Mouse (Mus musculus) kidney, embryonic 16.5 days (tissue): ENCODE measurements around the gene N4bp1. TPM values are rescaled to one million over a fixed set of nuclear protein-coding genes. Genes with fewer than 3 reads are reported as not detected.

ENCODE experiments used
- ATAC-seq: fragments of 200-750 bp; cut with Nextera tagmentation; 2 replicates; pipeline ENCODE4 v1.8.0; 2017; ENCODE audit warnings: moderate TSS enrichment; ENCODE audit not compliant: low FRiP score, low TSS enrichment
- H3K27ac ChIP-seq: fragments of 300-500 bp; sonication (generic); 2 replicates; pipeline ENCODE4 v1.5.1; 2014; ENCODE audit warnings: low read length
- H3K27me3 ChIP-seq: fragments of 300-500 bp; sonication (generic); 2 replicates; pipeline ENCODE4 v1.6.1; 2014; ENCODE audit warnings: low read length, control low read depth, mixed read lengths; ENCODE audit not compliant: insufficient read depth
- H3K36me3 ChIP-seq: fragments of 300-500 bp; sonication (generic); 2 replicates; pipeline ENCODE4 v1.6.1; 2014; ENCODE audit warnings: low read length, control low read depth, mixed read lengths; ENCODE audit not compliant: insufficient read depth
- H3K4me1 ChIP-seq: fragments of 300-500 bp; sonication (generic); 2 replicates; pipeline ENCODE4 v1.6.1; 2014; ENCODE audit warnings: low read length, control low read depth, mixed read lengths; ENCODE audit not compliant: insufficient read depth
- H3K4me2 ChIP-seq: fragments of 300-500 bp; sonication (generic); replicated peaks from 2 replicates; pipeline ENCODE4 v1.6.1; 2014; ENCODE audit warnings: low read depth, low read length
- H3K4me3 ChIP-seq: fragments of 300-500 bp; sonication (generic); 2 replicates; pipeline ENCODE4 v1.5.1; 2014; ENCODE audit warnings: mild to moderate bottlenecking, low read length
- H3K9ac ChIP-seq: fragments of 300-500 bp; sonication (generic); replicated peaks from 2 replicates; pipeline ENCODE4 v1.6.1; 2014; ENCODE audit warnings: low read length
- H3K9me3 ChIP-seq: fragments of 300-500 bp; sonication (generic); 2 replicates; pipeline ENCODE4 v1.6.1; 2016; ENCODE audit warnings: low read length, control low read depth
- WGBS: fragments of 180-500 bp; shearing (Covaris S2); extraction: QIAGEN DNeasy Blood & Tissue Kit; methylation state at CpG from one replicate; pipeline ENCODE4 v1.1.7; 2014; 5-methylcytosine and 5-hydroxymethylcytosine counted together
- polyA plus RNA-seq: library from polyadenylated mRNA; unstranded; fragments of >200 nt; fragmentation: Nextera tagmentation; extraction: Ambion mirVana; gene quantifications from 2 replicates; pipeline ENCODE4 v1.2.1, GENCODE M21; 2015

N4bp1 gene
- polyA plus RNA-seq, 1 experiment from 2014 or later = 8.3 TPM

DNA sequence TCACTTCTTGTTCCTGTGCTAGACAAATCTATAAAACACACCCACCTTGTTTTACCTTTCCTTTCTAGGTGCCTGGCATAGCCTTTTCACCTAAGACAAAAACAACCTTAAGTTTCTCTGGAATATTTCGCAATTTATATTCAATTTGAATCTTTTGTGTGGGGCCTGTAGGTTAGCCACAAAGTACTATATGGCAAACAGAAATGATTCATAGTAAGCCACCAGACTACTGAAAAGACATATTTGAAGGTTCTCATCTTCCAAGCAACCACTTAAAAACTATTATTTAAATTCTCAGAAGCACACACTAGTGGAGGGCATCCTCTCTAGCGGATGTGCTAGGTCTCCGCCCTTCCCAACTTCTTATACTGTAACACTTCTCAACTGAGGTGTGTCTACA, 32.6 kb downstream of the N4bp1 start:
- Histone ChIP-seq H3K9ac (no peak overlapping the region), H3K4me1 (peaks cover 2% of the 10 kb centered on the region; the same call in 1 of the 2 replicates), H3K4me3 (no peak overlapping the region), H3K27ac (no peak overlapping the region), H3K9me3 (no peaks in the 10 kb centered on the region), H3K4me2 (no peak overlapping the region), H3K27me3 (no peaks in the 10 kb centered on the region), H3K36me3 (peaks cover 9% of the 10 kb centered on the region; the same call in 1 of the 2 replicates)
- no peak for ATAC-seq
- 95% methylated on average over 3 of the region's 3 CpGs for WGBS

DNA sequence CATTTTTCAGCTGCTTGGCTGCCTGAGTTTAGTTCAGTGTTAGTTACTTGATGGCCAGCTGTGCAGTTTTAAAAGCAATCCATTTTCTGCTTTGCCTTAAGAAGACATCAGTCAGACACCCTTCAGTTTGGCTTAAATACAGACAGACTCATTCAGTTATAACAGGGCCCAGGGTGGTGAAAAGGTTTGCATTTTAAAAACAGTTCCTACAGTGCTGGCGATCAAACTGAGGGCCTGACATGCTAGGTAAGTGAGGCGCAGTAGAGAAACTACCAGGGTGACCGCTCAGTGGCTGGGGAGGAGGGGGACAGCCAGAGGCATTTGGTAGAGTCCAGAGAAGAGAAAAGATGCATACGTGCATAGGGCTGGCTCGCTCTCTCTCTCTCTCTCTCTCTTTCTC, 36.2 kb downstream of the N4bp1 start:
- ATAC-seq = no peak
- Histone ChIP-seq H3K4me3 (no peak overlapping the region), H3K9ac (no peak overlapping the region), H3K9me3 (no peaks in the 10 kb centered on the region), H3K36me3 (peaks cover 23% of the 10 kb centered on the region), H3K4me2 (no peak overlapping the region), H3K27ac (no peak overlapping the region), H3K4me1 (no peaks in the 10 kb centered on the region), H3K27me3 (no peaks in the 10 kb centered on the region)
- 88% methylated on average over 5 of the region's 5 CpGs for WGBS

DNA sequence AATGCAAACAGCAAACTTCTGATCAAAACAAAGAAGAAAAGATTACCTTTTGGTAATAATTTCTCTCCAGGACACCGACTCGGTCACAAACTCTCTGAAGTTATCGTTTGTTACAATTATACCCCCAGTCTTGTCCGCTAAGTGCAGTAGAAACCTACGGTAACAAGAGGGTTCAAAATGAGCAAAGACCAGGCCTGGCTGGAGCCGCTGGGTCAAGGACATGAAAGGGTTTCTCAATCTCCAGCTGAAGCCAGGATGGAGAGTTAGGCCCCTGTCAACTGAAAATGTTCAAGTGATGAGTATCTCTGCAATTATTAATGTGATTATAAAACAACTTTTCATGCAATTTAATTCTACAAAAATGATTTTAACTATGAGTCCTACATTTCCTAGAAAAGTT, 36.7 kb downstream of the N4bp1 start:
- WGBS = 86% methylated on average over 6 of the region's 6 CpGs
- no peaks in the 10 kb centered on the region for H3K27me3 ChIP-seq
- no peak overlapping the region for H3K4me3 ChIP-seq
- peaks cover 27% of the 10 kb centered on the region for H3K36me3 ChIP-seq
- H3K4me1 ChIP-seq = no peaks in the 10 kb centered on the region
- no peak overlapping the region for H3K27ac ChIP-seq
- no peaks in the 10 kb centered on the region for H3K9me3 ChIP-seq
- ATAC-seq = no peak
- no peak overlapping the region for H3K4me2 ChIP-seq
- H3K9ac ChIP-seq = no peak overlapping the region

DNA sequence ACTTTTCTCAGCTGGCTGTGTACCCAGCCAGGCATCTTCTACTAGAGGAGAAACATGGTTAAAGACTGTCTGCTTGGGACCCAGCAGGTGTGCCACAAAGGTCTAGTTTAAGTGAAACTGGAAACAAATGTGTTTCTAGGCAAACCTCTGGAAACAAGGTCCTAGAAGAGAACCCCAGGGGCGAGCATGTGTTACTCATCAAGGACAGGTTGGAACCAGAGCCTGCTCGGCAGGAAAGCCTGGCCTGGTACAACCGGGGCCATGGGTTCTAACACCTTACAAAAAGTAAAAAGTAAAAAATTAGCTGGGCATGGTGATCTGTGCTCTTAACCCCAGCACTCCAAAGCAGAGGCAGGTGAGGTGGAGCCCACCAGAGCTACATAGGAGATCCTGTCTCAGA, 38.0 kb downstream of the N4bp1 start:
- Histone ChIP-seq H3K27ac (no peak overlapping the region), H3K4me3 (no peak overlapping the region), H3K4me2 (no peak overlapping the region), H3K9me3 (no peaks in the 10 kb centered on the region), H3K36me3 (peaks cover 35% of the 10 kb centered on the region), H3K9ac (no peak overlapping the region), H3K27me3 (no peaks in the 10 kb centered on the region), H3K4me1 (no peaks in the 10 kb centered on the region)
- no peak for ATAC-seq
- WGBS = 85% methylated on average over 3 of the region's 3 CpGs

DNA sequence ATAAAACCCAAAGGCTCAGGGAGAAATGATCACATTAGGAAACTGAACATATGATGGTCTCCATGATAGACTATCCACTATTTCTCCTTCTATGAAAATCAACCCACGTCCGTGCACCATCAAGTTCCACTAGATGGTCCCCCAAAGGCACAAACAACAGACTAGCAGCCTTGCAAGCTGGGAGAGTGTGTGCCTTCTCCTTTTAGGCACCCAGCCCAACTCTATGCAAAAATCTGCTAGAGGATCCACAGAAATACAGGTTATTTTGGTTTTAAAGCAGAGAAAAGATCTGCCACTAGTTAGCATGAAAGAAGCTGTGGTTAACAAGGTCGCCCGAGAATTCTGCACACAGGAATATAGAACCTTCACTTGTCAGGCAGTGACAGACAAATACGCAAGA, 39.2 kb downstream of the N4bp1 start:
- Histone ChIP-seq H3K4me2 (no peak overlapping the region), H3K27me3 (no peaks in the 10 kb centered on the region), H3K4me3 (no peak overlapping the region), H3K4me1 (no peaks in the 10 kb centered on the region), H3K9me3 (no peaks in the 10 kb centered on the region), H3K27ac (no peak overlapping the region), H3K36me3 (peaks cover 46% of the 10 kb centered on the region), H3K9ac (no peak overlapping the region)
- ATAC-seq = no peak
- 94% methylated on average over 5 of the region's 5 CpGs for WGBS

DNA sequence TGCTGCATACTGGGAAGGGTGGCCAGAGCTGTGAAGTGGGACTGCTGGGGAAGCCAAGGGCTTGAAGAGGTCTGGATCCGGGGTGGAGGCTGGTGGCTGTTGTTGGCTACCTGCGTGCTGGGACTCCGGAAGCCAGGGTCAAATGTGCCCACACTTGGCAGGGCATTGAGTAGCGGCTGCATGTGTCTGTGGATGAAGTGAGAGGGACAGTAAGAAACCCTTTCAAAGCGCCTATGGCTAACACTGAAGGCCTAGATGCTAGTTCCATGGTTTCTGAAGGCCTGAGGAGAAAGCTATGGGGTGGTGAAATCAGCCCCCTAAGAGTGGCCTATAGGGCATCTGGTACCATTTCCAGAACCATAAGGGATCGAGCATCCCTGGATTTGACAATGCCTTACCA, 40.2 kb downstream of the N4bp1 start:
- Histone ChIP-seq H3K4me3 (no peak overlapping the region), H3K27ac (no peak overlapping the region), H3K9ac (no peak overlapping the region), H3K4me1 (no peaks in the 10 kb centered on the region), H3K27me3 (no peaks in the 10 kb centered on the region), H3K9me3 (no peaks in the 10 kb centered on the region), H3K36me3 (peaks cover 51% of the 10 kb centered on the region), H3K4me2 (no peak overlapping the region)
- 88% methylated on average over 6 of the region's 6 CpGs for WGBS
- ATAC-seq = no peak

DNA sequence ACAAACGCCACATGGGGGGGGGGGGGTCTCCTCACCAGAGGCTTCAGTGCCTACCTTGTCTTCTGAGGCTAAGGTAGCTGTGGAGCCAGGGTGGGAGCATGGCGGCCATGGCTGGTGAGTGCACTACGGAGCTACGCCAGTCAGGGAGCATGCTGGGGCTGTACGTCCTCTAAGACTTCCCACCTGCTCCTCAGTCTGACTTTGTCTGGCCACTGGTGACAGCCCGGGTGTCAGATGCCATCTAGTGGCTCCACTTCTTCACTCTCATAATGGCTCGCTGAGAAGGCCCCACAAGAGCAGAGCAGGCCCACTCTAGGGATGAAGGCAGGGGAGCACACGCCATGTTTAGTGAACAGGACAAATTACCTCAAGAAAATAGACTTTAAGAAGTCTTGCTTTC, 41.2 kb downstream of the N4bp1 start:
- no peak overlapping the region for H3K4me2 ChIP-seq
- no peaks in the 10 kb centered on the region for H3K9me3 ChIP-seq
- no peaks in the 10 kb centered on the region for H3K4me1 ChIP-seq
- ATAC-seq = peak; percentile 46; the same call in 1 of the 2 replicates
- no peak overlapping the region for H3K9ac ChIP-seq
- H3K4me3 ChIP-seq = no peak overlapping the region
- 56% methylated on average over 8 of the region's 8 CpGs for WGBS
- H3K27ac ChIP-seq = no peak overlapping the region
- H3K36me3 ChIP-seq = peaks cover 55% of the 10 kb centered on the region
- H3K27me3 ChIP-seq = no peaks in the 10 kb centered on the region

DNA sequence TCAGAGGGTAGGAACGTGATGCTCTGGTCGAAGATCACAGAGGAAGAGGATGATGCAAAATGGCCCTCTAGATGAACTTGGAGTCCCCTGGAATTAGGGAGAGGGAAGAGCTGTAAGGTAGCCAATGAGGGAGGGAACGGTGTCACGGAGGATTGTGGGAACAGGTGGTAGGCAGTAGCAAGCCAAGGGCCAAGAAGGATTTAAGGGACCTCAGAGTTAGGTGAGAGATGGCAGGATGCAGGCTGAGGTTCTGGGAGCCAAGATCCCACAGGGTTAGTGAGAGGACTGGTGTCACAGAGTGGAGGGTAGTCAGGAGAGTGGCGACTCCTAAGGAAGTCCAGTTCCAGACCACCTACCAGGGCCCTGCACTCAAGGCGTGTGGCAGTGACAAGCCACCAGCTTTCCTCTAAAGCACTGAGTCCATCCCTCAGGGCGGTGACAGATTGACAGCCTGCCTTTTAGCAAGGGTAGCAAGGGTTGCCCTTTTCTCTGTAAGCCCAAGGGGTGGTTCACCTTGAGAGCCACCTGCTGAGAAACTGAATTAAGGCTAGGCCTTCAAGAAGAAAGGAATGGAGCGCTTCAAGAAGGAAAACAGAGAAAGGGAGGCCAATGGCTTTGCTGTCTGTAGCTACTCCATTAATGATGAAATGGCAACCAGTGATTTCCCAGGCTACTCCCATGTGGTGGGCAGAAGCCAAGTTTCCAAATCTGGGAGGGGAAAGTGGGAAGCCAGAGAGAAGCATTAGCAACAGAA, 43.3 kb downstream of the N4bp1 start:
- no peak overlapping the region for H3K4me2 ChIP-seq
- H3K9ac ChIP-seq = no peak overlapping the region
- no peak for ATAC-seq
- no peak overlapping the region for H3K4me3 ChIP-seq
- H3K27me3 ChIP-seq = no peaks in the 10 kb centered on the region
- H3K27ac ChIP-seq = no peak overlapping the region
- peaks cover 48% of the 10 kb centered on the region for H3K36me3 ChIP-seq
- no peaks in the 10 kb centered on the region for H3K9me3 ChIP-seq
- no peaks in the 10 kb centered on the region for H3K4me1 ChIP-seq
- WGBS = 92% methylated on average over 8 of the region's 8 CpGs

DNA sequence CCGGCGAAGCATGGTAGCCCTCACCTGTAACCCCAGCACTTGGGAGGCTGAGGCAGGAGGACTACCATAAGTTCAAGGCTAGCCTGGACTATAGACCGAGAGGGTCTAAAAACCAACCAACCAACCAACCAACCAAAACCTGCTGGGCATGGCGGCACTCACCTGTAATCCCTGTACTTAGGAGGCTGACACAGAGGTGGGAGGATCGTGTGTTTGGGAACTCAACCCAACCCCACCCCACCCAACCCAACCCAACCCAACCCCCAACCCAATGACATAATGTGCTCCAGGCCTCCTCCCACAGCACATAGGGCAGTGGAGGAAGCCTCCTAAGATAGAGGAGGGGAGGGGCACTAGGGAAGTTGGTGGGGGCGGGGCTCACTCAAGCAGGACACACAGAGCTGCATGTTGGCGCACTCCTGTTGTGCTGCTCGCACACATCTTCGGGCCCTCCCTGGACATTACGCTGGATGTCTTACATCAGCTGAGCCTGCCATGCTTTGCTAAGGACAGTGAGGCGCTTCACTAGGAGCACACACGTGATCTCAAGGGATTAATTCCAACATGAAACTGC, 44.9 kb downstream of the N4bp1 start:
- ATAC-seq = no peak
- H3K4me1 ChIP-seq = no peaks in the 10 kb centered on the region
- no peak overlapping the region for H3K4me2 ChIP-seq
- H3K36me3 ChIP-seq = peaks cover 42% of the 10 kb centered on the region
- no peaks in the 10 kb centered on the region for H3K9me3 ChIP-seq
- no peak overlapping the region for H3K27ac ChIP-seq
- no peak overlapping the region for H3K4me3 ChIP-seq
- H3K9ac ChIP-seq = no peak overlapping the region
- 95% methylated on average over 12 of the region's 12 CpGs for WGBS
- no peaks in the 10 kb centered on the region for H3K27me3 ChIP-seq

DNA sequence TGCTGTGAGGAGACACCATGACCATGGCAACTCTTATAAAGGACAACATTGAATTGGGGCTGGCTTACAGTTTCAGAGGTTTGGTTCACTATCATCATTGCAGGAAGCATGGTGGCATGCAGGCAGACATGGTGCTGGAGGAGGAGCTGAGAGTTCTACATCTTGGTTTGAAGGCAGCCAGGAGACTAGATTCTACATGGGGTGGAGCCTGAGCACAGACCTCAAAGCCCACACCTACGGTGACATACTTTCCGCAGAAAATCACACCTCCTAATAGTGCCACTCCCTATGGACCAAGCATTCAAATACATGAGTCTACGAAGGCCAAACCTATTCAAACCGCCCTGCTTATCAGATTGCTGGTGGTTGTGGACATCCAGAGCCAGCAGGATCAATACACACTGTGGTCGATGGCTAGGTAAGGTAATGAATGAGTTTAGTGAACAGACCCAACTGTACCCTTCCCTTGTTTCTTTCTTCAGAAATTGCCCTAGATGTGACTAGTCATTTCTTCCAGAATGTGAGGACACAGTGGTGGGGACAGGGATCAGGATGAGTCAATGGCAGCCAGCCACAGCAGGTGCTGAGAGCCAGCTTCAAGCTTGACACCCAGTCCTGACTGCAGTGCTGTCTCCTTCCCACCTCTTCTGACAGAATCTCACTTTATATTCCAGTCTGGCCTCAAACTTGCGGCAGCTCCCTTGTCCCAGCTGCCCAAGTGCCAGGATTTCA, 46.2 kb downstream of the N4bp1 start:
- 91% methylated on average over 6 of the region's 6 CpGs for WGBS
- no peaks in the 10 kb centered on the region for H3K27me3 ChIP-seq
- H3K4me3 ChIP-seq = no peak overlapping the region
- no peaks in the 10 kb centered on the region for H3K9me3 ChIP-seq
- no peak overlapping the region for H3K9ac ChIP-seq
- H3K4me2 ChIP-seq = no peak overlapping the region
- no peak for ATAC-seq
- peaks cover 36% of the 10 kb centered on the region for H3K36me3 ChIP-seq
- H3K4me1 ChIP-seq = no peaks in the 10 kb centered on the region
- no peak overlapping the region for H3K27ac ChIP-seq
